Comparison of ENCODE assay signal across 10 mouse cellular contexts in genomic region chr5:87642787-87643186, GRCm38 (mm10). TPM values are rescaled to one million over a fixed set of nuclear protein-coding genes. Genes with fewer than 3 reads are reported as not detected.
DNase-seq lines count a peak whose midpoint lies in the region; ATAC-seq and TF ChIP-seq lines count a peak whose summit lies in the region.
"Had no signal": no experiment of that assay in that cellular context is flagged by ENCODE, and none has a peak within 500 bp of the region (broad histone marks: within the 10 kb centered on the region; RNA-seq: fewer than 3 reads in every experiment).

No protein-coding gene starts in this region.

- DNase-seq in liver, embryonic 14.5 days (ENCODE audit: low read depth in 3 of 3, low spot score in 3 of 3): no peak
- no peak for DNase-seq in liver, embryonic 11.5 days (ENCODE audit: low spot score)
- peak; percentile 23 for DNase-seq in NIH3T3 (ENCODE audit: low read depth)
- no peak for DNase-seq in spleen, adult 18-20 months
- no peak for DNase-seq in gastrocnemius, postnatal 36 days

- TF ChIP-seq CTCF in liver, embryonic 14.5 days (IDR thresholded peaks at IDR 0.05; ENCODE audit: low read depth): peak; percentile 23; the same call in 1 of the 2 replicates

- H3K4me3 ChIP-seq in forebrain, embryonic 12.5 days (replicated peaks): no peak overlapping the region
- H3K4me3 ChIP-seq in forebrain, embryonic 15.5 days: no peak overlapping the region
- no peak overlapping the region for H3K4me3 ChIP-seq in liver, embryonic 14.5 days (ENCODE audit: insufficient read depth in 1 of 2, low read depth in 2 of 2, low read length in 2 of 2)
- no peak overlapping the region for H3K4me3 ChIP-seq in liver, embryonic 11.5 days (ENCODE audit: low read depth, low read length)
- H3K4me3 ChIP-seq in kidney, embryonic 15.5 days (replicated peaks): no peak overlapping the region

- H3K36me3 ChIP-seq in forebrain, embryonic 12.5 days (replicated peaks): no peaks in the 10 kb centered on the region
- no peaks in the 10 kb centered on the region for H3K36me3 ChIP-seq in forebrain, embryonic 15.5 days
- no peaks in the 10 kb centered on the region for H3K36me3 ChIP-seq in liver, embryonic 14.5 days (replicated peaks; ENCODE audit: control insufficient read depth, insufficient read depth, low read depth)
- no peaks in the 10 kb centered on the region for H3K36me3 ChIP-seq in liver, embryonic 11.5 days (ENCODE audit: control insufficient read depth, insufficient read depth, low read length)
- no peaks in the 10 kb centered on the region for H3K36me3 ChIP-seq in kidney, embryonic 15.5 days

- TF ChIP-seq EP300 in liver, embryonic 14.5 days (IDR thresholded peaks at IDR 0.05; ENCODE audit: low read depth): no peak

- no peaks in the 10 kb centered on the region for H3K9me3 ChIP-seq in forebrain, embryonic 12.5 days
- H3K9me3 ChIP-seq in forebrain, embryonic 15.5 days: no peaks in the 10 kb centered on the region
- H3K9me3 ChIP-seq in liver, embryonic 14.5 days (ENCODE audit: control insufficient read depth, low read length): no peaks in the 10 kb centered on the region
- H3K9me3 ChIP-seq in liver, embryonic 11.5 days (ENCODE audit: control insufficient read depth, low read length): no peaks in the 10 kb centered on the region
- H3K9me3 ChIP-seq in kidney, embryonic 15.5 days (replicated peaks): no peaks in the 10 kb centered on the region

- H3K27me3 ChIP-seq in forebrain, embryonic 12.5 days: no peaks in the 10 kb centered on the region
- no peaks in the 10 kb centered on the region for H3K27me3 ChIP-seq in forebrain, embryonic 15.5 days
- H3K27me3 ChIP-seq in liver, embryonic 14.5 days (ENCODE audit: control insufficient read depth, insufficient read depth, low read length): no peaks in the 10 kb centered on the region
- H3K27me3 ChIP-seq in liver, embryonic 11.5 days (replicated peaks; ENCODE audit: control insufficient read depth, insufficient read depth, low read length): no peaks in the 10 kb centered on the region
- H3K27me3 ChIP-seq in kidney, embryonic 15.5 days: no peaks in the 10 kb centered on the region

- H3K27ac ChIP-seq in forebrain, embryonic 12.5 days: no peak overlapping the region
- H3K27ac ChIP-seq in forebrain, embryonic 15.5 days (replicated peaks): no peak overlapping the region
- no peak overlapping the region for H3K27ac ChIP-seq in liver, embryonic 14.5 days
- no peak overlapping the region for H3K27ac ChIP-seq in liver, embryonic 11.5 days (ENCODE audit: low read depth, low read length)
- no peak overlapping the region for H3K27ac ChIP-seq in kidney, embryonic 15.5 days

- H3K9ac ChIP-seq in forebrain, embryonic 12.5 days: no peak overlapping the region
- no peak overlapping the region for H3K9ac ChIP-seq in forebrain, embryonic 15.5 days (replicated peaks)
- no peak overlapping the region for H3K9ac ChIP-seq in liver, embryonic 14.5 days (replicated peaks)
- H3K9ac ChIP-seq in liver, embryonic 11.5 days (ENCODE audit: low read depth, low read length): no peak overlapping the region
- H3K9ac ChIP-seq in kidney, embryonic 15.5 days: no peak overlapping the region

- H3K4me1 ChIP-seq in forebrain, embryonic 12.5 days: no peaks in the 10 kb centered on the region
- H3K4me1 ChIP-seq in forebrain, embryonic 15.5 days: no peaks in the 10 kb centered on the region
- no peaks in the 10 kb centered on the region for H3K4me1 ChIP-seq in liver, embryonic 14.5 days (replicated peaks; ENCODE audit: control insufficient read depth in 2 of 2, insufficient read depth in 2 of 2, low read length in 1 of 2)
- no peaks in the 10 kb centered on the region for H3K4me1 ChIP-seq in liver, embryonic 11.5 days (replicated peaks; ENCODE audit: control insufficient read depth, insufficient read depth, low read length)
- no peaks in the 10 kb centered on the region for H3K4me1 ChIP-seq in kidney, embryonic 15.5 days

- no peak overlapping the region for H3K4me2 ChIP-seq in forebrain, embryonic 12.5 days
- H3K4me2 ChIP-seq in forebrain, embryonic 15.5 days (replicated peaks): no peak overlapping the region
- H3K4me2 ChIP-seq in liver, embryonic 14.5 days (ENCODE audit: low read depth): no peak overlapping the region
- H3K4me2 ChIP-seq in liver, embryonic 11.5 days: no peak overlapping the region
- H3K4me2 ChIP-seq in kidney, embryonic 15.5 days: no peak overlapping the region

- 0 out of 2 replicates have a peak, but pooled peaks have one; percentile 30 for ATAC-seq in forebrain, embryonic 12.5 days (ENCODE audit: low FRiP score)
- ATAC-seq in forebrain, embryonic 15.5 days (replicated peaks): no peak
- no peak for ATAC-seq in liver, embryonic 14.5 days (ENCODE audit: insufficient read depth)
- no peak for ATAC-seq in liver, embryonic 11.5 days (replicated peaks; ENCODE audit: low FRiP score)
- ATAC-seq in kidney, embryonic 15.5 days (replicated peaks; ENCODE audit: low FRiP score): 0 out of 2 replicates have a peak, but pooled peaks have one; percentile 40

- intact Hi-C loops in gastrocnemius, postnatal 36 days (cut with DNase I): no loop called here

RNA-seq across cellular contexts. Expression of gene Csn1s1, which starts 23.2 kb away (rescaled TPM):
- not detected in 2 replicates for polyA plus RNA-seq in forebrain, embryonic 12.5 days (2016; fragmentation: Nextera tagmentation; extraction: Ambion mirVana)
- polyA plus RNA-seq in forebrain, embryonic 15.5 days (2015; fragmentation: Nextera tagmentation; extraction: Ambion mirVana): not detected in 2 replicates
- polyA plus RNA-seq in liver, embryonic 14.5 days (2012; rRNA removed): not detected in 2 replicates
- not detected in 2 replicates for polyA plus RNA-seq in liver, embryonic 14.5 days (2014; fragmentation: Nextera tagmentation; extraction: Ambion mirVana)
- not detected in 2 replicates for polyA plus RNA-seq in liver, embryonic 11.5 days (2014; fragmentation: Nextera tagmentation; extraction: Ambion mirVana)
- polyA plus RNA-seq in kidney, embryonic 15.5 days (2015; fragmentation: Nextera tagmentation; extraction: Ambion mirVana): not detected in 2 replicates
- total RNA-seq in gastrocnemius, postnatal 36 days (2021): not detected
- total RNA-seq: ES-E14; heart, postnatal 10 days had no signal

RNA-seq across cellular contexts. Expression of gene Sult1e1, which starts 51.4 kb away (rescaled TPM):
- 3.0 and 7.4 TPM in 2 replicates for polyA plus RNA-seq in forebrain, embryonic 12.5 days (2016; fragmentation: Nextera tagmentation; extraction: Ambion mirVana)
- polyA plus RNA-seq in forebrain, embryonic 15.5 days (2015; fragmentation: Nextera tagmentation; extraction: Ambion mirVana): not detected in 2 replicates
- polyA plus RNA-seq in liver, embryonic 14.5 days (2012; rRNA removed): not detected in 2 replicates
- not detected in 2 replicates for polyA plus RNA-seq in liver, embryonic 14.5 days (2014; fragmentation: Nextera tagmentation; extraction: Ambion mirVana)
- polyA plus RNA-seq in liver, embryonic 11.5 days (2014; fragmentation: Nextera tagmentation; extraction: Ambion mirVana): not detected in 2 replicates
- polyA plus RNA-seq in kidney, embryonic 15.5 days (2015; fragmentation: Nextera tagmentation; extraction: Ambion mirVana): 0.42 and 0.91 TPM in 2 replicates
- not detected for total RNA-seq in gastrocnemius, postnatal 36 days (2021)
- total RNA-seq: heart, postnatal 10 days had no signal

RNA-seq across cellular contexts. Expression of gene Csn2, which starts 56.6 kb away (rescaled TPM):
- polyA plus RNA-seq in forebrain, embryonic 12.5 days (2016; fragmentation: Nextera tagmentation; extraction: Ambion mirVana): not detected in 2 replicates
- not detected in 2 replicates for polyA plus RNA-seq in forebrain, embryonic 15.5 days (2015; fragmentation: Nextera tagmentation; extraction: Ambion mirVana)
- not detected in 2 replicates for polyA plus RNA-seq in liver, embryonic 14.5 days (2012; rRNA removed)
- polyA plus RNA-seq in liver, embryonic 14.5 days (2014; fragmentation: Nextera tagmentation; extraction: Ambion mirVana): not detected in 2 replicates
- not detected in 2 replicates for polyA plus RNA-seq in liver, embryonic 11.5 days (2014; fragmentation: Nextera tagmentation; extraction: Ambion mirVana)
- polyA plus RNA-seq in kidney, embryonic 15.5 days (2015; fragmentation: Nextera tagmentation; extraction: Ambion mirVana): not detected in 2 replicates
- total RNA-seq in gastrocnemius, postnatal 36 days (2021): not detected
- total RNA-seq: ES-E14; heart, postnatal 10 days had no signal

Comparison
In these comparisons a context has a peak if more than half of its experiments do, and no peak if none do; other contexts are left out.
1. ATAC-seq: peak in forebrain, embryonic 12.5 days (single experiment) and kidney, embryonic 15.5 days (single experiment); none in forebrain, embryonic 15.5 days (single experiment), liver, embryonic 14.5 days (single experiment) and liver, embryonic 11.5 days (single experiment).